Mouse (Mus musculus) brain, embryonic 14.5 days (tissue): ENCODE data around the gene Col19a1.

ENCODE experiments used
- CTCF ChIP-seq: fragments of 200-500 bp; IDR thresholded peaks from 2 replicates; pipeline ENCODE4 v1.5.1; 2012; ENCODE audit warnings: inconsistent platforms, mild to moderate bottlenecking, moderate library complexity, borderline replicate concordance; ENCODE audit not compliant: insufficient read depth, insufficient read length; ENCODE audit errors: extremely low read depth
- POLR2A ChIP-seq: fragments of 200-500 bp; IDR thresholded peaks from 2 replicates; pipeline ENCODE4 v1.6.1; 2012; ENCODE audit warnings: mild to moderate bottlenecking, inconsistent platforms, borderline replicate concordance; ENCODE audit not compliant: poor library complexity, insufficient read depth, insufficient read length, severe bottlenecking; ENCODE audit errors: extremely low read depth

DNA sequence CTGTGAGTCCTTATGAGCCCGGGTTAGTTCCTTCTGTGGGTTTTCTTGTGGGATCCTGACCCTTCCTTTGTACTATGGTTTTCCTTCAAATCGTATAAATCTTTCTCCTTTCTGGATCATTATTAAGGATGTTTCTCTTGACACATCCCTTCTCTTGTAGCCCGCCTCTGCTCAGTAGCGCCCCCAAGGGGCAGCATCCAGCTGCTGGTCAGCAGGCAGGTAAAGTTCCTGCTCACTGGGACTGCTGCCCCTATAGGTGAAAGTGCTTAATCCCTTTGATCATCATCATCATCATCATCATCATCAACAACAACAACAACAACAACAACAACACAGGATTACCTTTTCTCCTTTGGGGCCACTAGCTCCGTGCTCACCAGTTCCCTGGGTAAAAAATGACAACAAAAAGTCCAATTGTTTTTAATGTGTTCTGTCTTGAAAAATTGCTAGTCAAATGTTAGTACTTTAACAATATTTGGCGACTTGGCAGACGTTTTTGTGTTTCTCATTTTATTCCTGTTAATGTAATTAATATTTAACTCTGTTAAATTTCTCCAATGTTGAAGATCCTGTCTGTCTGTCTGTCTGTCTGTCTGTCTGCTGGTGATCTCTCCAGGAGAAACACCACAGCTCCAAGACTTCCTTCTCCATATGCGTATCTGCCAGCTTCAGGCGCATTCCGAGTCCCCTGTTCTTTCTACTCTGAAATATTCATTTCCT, 249.6 kb downstream of the Col19a1 start:
- TF ChIP-seq POLR2A (no peak), CTCF (0 out of 2 replicates have a peak, but pooled peaks have one; percentile 8)
